Mouse (Mus musculus) bone marrow macrophage, adult 2 months (primary cell): ENCODE data around the gene Rimklb.

Source experiments
- CTCF ChIP-seq: IDR thresholded peaks from 2 replicates; pipeline ENCODE4 v1.5.1; 2012; ENCODE audit warnings: low read depth, mild to moderate bottlenecking, low read length, moderate library complexity
- POLR2A ChIP-seq: IDR thresholded peaks from 2 replicates; pipeline ENCODE4 v1.6.1; 2012; ENCODE audit warnings: mild to moderate bottlenecking, low read depth, low read length, borderline replicate concordance

DNA sequence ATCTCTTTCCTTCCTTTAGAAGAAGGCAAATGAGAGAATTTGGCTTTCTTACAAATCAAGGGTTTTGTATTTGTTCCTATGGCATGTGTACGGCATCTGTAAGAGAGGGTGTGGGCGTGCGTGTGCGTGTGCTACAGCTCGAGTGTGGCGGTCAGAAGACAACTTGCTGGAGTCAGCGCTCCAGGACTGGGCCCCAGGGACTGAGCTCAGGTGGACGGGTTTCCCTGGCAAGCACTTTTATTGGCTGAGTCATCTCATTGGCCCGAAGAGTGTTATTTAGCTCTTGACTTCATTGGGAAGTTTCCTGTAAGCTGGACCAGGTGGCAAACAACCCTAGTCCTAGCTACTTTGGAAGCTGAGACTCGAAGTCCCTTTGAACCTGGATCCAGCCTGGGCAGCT, 47.4 kb upstream of the Rimklb start:
- TF ChIP-seq POLR2A (no peak), CTCF (no peak)
